Mouse (Mus musculus) lung, adult 2 months (tissue): Measurements from ENCODE around the gene Casd1.

ENCODE experiments used
- CTCF ChIP-seq: fragments of 200-500 bp; IDR thresholded peaks from 2 replicates; pipeline ENCODE4 v1.5.1; 2011; ENCODE audit warnings: mild to moderate bottlenecking, low read length, control low read depth; ENCODE audit not compliant: insufficient read depth
- POLR2A ChIP-seq: fragments of 200-500 bp; IDR thresholded peaks from 2 replicates; pipeline ENCODE4 v1.6.1; 2011; ENCODE audit warnings: low read depth, mild to moderate bottlenecking, control low read depth, low read length, borderline replicate concordance; ENCODE audit errors: extremely low read depth

DNA sequence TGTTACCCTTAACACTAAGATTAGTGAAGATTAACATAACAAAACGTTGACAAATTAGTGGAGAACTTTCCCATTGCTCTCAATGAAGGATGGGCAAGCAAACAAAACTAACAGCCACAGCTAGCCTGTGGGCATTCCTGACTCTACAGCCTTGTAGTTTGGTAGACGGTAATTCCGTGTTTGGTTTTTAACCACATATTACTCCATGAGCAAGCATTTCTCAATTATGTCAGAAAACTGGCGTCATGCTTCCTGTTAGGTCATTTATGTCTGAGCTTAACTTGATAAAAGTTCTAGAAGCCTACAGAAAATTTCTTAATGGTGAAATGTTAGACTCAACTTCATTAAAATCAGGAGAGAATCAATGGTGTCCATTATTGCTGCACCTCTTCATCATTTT lies 11.2 kb downstream of the Casd1 start:
- TF ChIP-seq POLR2A (no peak), CTCF (no peak)
